Mouse (Mus musculus): ENCODE data around the gene Armt1. TPM values are rescaled to one million over a fixed set of nuclear protein-coding genes. Genes with fewer than 3 reads are reported as not detected.

The Armt1 gene
- polyA plus RNA-seq, 1 experiment, result 22.1 TPM

- Histone ChIP-seq H3K4me3 (ENCODE audit: control insufficient read depth, insufficient read depth, low read length) (no peak overlapping the region; the same call in 1 of the 2 replicates), H3K27ac (ENCODE audit: control insufficient read depth, insufficient read depth, low read length) (no peak overlapping the region), H3K27me3 (ENCODE audit: control insufficient read depth, insufficient read depth, low read length) (no peaks in the 10 kb centered on the region), H3K36me3 (ENCODE audit: control insufficient read depth, insufficient read depth, low read length) (no peaks in the 10 kb centered on the region; the same call in 1 of the 2 replicates), H3K4me1 (replicated peaks; ENCODE audit: control insufficient read depth, insufficient read depth, low read length) (peaks cover 24% of the 10 kb centered on the region)
- TF ChIP-seq CTCF (IDR thresholded peaks at IDR 0.05; ENCODE audit: borderline replicate concordance, control insufficient read depth, extremely low read depth, insufficient read depth, low read length, poor library complexity) (no peak), POLR2A (IDR thresholded peaks at IDR 0.05; ENCODE audit: control insufficient read depth, extremely low read depth, insufficient read depth, low read length, poor library complexity) (no peak)
- no peak for DNase-seq
- 27% methylated on average over 10 of the region's 10 CpGs for WGBS
These were observed 43.2 kb upstream of the Armt1 start for GRCm38 (mm10) chr10:4389036-4389435.

- Histone ChIP-seq H3K27me3 (ENCODE audit: control insufficient read depth, insufficient read depth, low read length) (no peaks in the 10 kb centered on the region), H3K36me3 (ENCODE audit: control insufficient read depth, insufficient read depth, low read length) (peaks cover 5% of the 10 kb centered on the region; the same call in 1 of the 2 replicates), H3K4me1 (replicated peaks; ENCODE audit: control insufficient read depth, insufficient read depth, low read length) (peaks cover 24% of the 10 kb centered on the region), H3K4me3 (ENCODE audit: control insufficient read depth, insufficient read depth, low read length) (no peak overlapping the region), H3K27ac (ENCODE audit: control insufficient read depth, insufficient read depth, low read length) (no peak overlapping the region)
- no peak for DNase-seq
- 58% methylated on average over 5 of the region's 5 CpGs for WGBS
- TF ChIP-seq POLR2A (IDR thresholded peaks at IDR 0.05; ENCODE audit: control insufficient read depth, extremely low read depth, insufficient read depth, low read length, poor library complexity) (no peak), CTCF (IDR thresholded peaks at IDR 0.05; ENCODE audit: borderline replicate concordance, control insufficient read depth, extremely low read depth, insufficient read depth, low read length, poor library complexity) (no peak)
These were observed 42.7 kb upstream of the Armt1 start for GRCm38 (mm10) chr10:4389461-4390112.

- Histone ChIP-seq H3K4me1 (replicated peaks; ENCODE audit: control insufficient read depth, insufficient read depth, low read length) (peaks cover 24% of the 10 kb centered on the region), H3K27ac (ENCODE audit: control insufficient read depth, insufficient read depth, low read length) (no peak overlapping the region), H3K4me3 (ENCODE audit: control insufficient read depth, insufficient read depth, low read length) (no peak overlapping the region), H3K27me3 (ENCODE audit: control insufficient read depth, insufficient read depth, low read length) (no peaks in the 10 kb centered on the region), H3K36me3 (ENCODE audit: control insufficient read depth, insufficient read depth, low read length) (peaks cover 7% of the 10 kb centered on the region; the same call in 1 of the 2 replicates)
- DNase-seq, result no peak
- no peak for TF ChIP-seq CTCF (IDR thresholded peaks at IDR 0.05; ENCODE audit: borderline replicate concordance, control insufficient read depth, extremely low read depth, insufficient read depth, low read length, poor library complexity)
- TF ChIP-seq POLR2A (IDR thresholded peaks at IDR 0.05; ENCODE audit: control insufficient read depth, extremely low read depth, insufficient read depth, low read length, poor library complexity), result no peak
- 73% methylated on average over 2 of the region's 2 CpGs for WGBS
These were observed 41.7 kb upstream of the Armt1 start for GRCm38 (mm10) chr10:4390550-4390949.

GRCm38 (mm10) chr10:4391076-4391475 is 41.2 kb upstream of the Armt1 start:
- Histone ChIP-seq H3K4me1 (replicated peaks; ENCODE audit: control insufficient read depth, insufficient read depth, low read length) (peaks cover 24% of the 10 kb centered on the region), H3K36me3 (ENCODE audit: control insufficient read depth, insufficient read depth, low read length) (peaks cover 10% of the 10 kb centered on the region; the same call in 1 of the 2 replicates), H3K27me3 (ENCODE audit: control insufficient read depth, insufficient read depth, low read length) (no peaks in the 10 kb centered on the region), H3K4me3 (ENCODE audit: control insufficient read depth, insufficient read depth, low read length) (no peak overlapping the region), H3K27ac (ENCODE audit: control insufficient read depth, insufficient read depth, low read length) (no peak overlapping the region)
- no peak for DNase-seq
- TF ChIP-seq CTCF (IDR thresholded peaks at IDR 0.05; ENCODE audit: borderline replicate concordance, control insufficient read depth, extremely low read depth, insufficient read depth, low read length, poor library complexity) (no peak), POLR2A (IDR thresholded peaks at IDR 0.05; ENCODE audit: control insufficient read depth, extremely low read depth, insufficient read depth, low read length, poor library complexity) (no peak)
- 86% methylated on average over 5 of the region's 5 CpGs for WGBS

- no peaks in the 10 kb centered on the region for H3K27me3 ChIP-seq (ENCODE audit: control insufficient read depth, insufficient read depth, low read length)
- no peak overlapping the region for H3K4me3 ChIP-seq (ENCODE audit: control insufficient read depth, insufficient read depth, low read length)
- TF ChIP-seq POLR2A (IDR thresholded peaks at IDR 0.05; ENCODE audit: control insufficient read depth, extremely low read depth, insufficient read depth, low read length, poor library complexity) (no peak), CTCF (IDR thresholded peaks at IDR 0.05; ENCODE audit: borderline replicate concordance, control insufficient read depth, extremely low read depth, insufficient read depth, low read length, poor library complexity) (peak; percentile 66; the same call in 1 of the 2 replicates)
- no peak overlapping the region for H3K27ac ChIP-seq (ENCODE audit: control insufficient read depth, insufficient read depth, low read length)
- WGBS, result 37% methylated on average over 6 of the region's 6 CpGs
- DNase-seq, result peak; percentile 52
- peaks cover 24% of the 10 kb centered on the region for H3K4me1 ChIP-seq (replicated peaks; ENCODE audit: control insufficient read depth, insufficient read depth, low read length)
- H3K36me3 ChIP-seq (ENCODE audit: control insufficient read depth, insufficient read depth, low read length), result peaks cover 13% of the 10 kb centered on the region
These were observed 40.4 kb upstream of the Armt1 start for GRCm38 (mm10) chr10:4391851-4392250.

- H3K4me3 ChIP-seq (ENCODE audit: control insufficient read depth, insufficient read depth, low read length), result no peak overlapping the region
- no peaks in the 10 kb centered on the region for H3K27me3 ChIP-seq (ENCODE audit: control insufficient read depth, insufficient read depth, low read length)
- peaks cover 12% of the 10 kb centered on the region for H3K4me1 ChIP-seq (replicated peaks; ENCODE audit: control insufficient read depth, insufficient read depth, low read length)
- no peak for DNase-seq
- no peak overlapping the region for H3K27ac ChIP-seq (ENCODE audit: control insufficient read depth, insufficient read depth, low read length)
- 97% methylated on average over 3 of the region's 3 CpGs for WGBS
- TF ChIP-seq CTCF (IDR thresholded peaks at IDR 0.05; ENCODE audit: borderline replicate concordance, control insufficient read depth, extremely low read depth, insufficient read depth, low read length, poor library complexity), result no peak
- TF ChIP-seq POLR2A (IDR thresholded peaks at IDR 0.05; ENCODE audit: control insufficient read depth, extremely low read depth, insufficient read depth, low read length, poor library complexity), result no peak
- H3K36me3 ChIP-seq (ENCODE audit: control insufficient read depth, insufficient read depth, low read length), result peaks cover 20% of the 10 kb centered on the region
These were observed 36.9 kb upstream of the Armt1 start for GRCm38 (mm10) chr10:4395321-4395720.
